Mouse (Mus musculus): Measurements from ENCODE around the gene Znhit2.
A peak's percentile ranks its signal among the peaks of the same experiment; 100 is the strongest.

The Znhit2 gene

DNA sequence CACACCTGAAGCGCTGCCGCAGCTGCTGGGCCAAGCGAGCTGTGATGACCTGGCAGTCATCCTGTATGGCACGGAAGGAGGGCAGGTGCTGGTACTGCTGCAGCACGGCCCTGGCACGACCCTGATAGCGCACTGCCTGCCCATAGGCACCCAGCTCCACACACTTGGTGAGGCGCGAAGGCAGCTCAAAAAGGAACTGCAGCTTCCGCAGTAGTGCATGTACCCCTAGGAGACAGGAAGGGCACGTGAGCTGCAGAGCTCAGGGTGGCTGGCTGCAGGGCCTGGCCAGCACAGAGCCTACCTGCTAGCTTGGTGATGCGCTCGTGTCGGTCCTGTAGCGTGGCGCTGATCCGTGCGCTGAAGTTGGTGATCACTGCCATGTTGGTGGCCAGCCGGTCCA lies 10.3 kb downstream of the Znhit2 start:
- DNase-seq (ENCODE audit: low spot score in 2 of 2): no peak

DNA sequence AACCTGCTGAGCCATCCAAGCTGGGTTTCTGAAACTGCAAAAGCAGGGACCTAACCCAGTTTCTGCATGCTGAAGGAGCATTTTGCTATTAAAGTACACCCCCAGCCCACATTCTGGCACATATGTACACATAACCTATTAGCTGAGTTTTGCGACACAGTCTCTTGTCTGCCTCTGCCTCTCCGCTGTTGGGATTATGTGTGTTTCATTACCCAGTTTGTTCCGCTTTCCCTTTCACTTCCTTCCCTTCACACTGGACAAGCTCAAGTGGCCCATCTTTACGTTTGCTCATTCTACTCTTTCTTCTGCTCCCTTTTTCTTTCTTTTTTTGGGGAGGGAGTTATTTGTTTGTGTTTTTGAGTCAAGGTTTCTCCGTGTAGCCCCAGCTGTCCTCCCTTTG lies 12.9 kb downstream of the Znhit2 start:
- no peak for DNase-seq (ENCODE audit: low spot score in 2 of 2)

DNA sequence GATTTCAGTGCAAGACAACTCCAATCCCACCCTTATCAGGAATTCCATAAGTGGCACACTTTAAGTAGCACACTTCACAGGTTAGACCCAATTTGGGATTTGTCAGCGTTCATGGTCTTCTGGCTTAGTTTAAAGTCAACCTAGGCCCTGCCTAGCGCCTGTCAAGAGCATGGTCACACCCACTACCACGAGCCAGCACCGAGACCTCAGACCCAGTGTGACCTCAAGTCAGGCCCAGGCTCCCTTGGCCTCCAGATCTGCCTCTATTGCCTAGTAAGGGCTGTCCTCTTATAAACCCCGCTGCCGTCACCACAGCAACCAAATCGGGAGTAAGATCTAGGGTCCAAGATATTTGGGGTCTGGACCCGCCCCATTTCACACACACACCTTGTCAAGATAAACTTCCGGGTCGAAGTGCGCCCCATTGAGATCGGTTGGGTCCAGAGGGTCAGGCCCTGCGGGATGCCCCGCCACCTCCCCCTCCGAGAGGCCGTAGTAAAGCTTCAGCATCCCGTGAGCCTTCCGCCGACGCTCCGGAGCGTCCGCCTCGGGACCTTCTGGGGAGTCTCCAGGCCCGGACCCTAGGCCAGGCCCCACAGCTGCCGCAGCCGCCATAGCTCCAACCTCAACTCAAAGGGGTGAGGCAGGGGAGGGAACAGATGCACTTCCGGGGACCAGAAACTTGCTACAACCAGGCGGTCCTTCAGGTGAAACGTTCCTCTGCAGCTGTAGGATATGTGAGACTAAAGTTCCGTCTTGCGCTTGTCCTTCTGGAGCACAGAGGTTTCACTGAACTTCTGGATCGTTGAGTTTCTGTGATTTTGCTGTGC lies 15.8 kb downstream of the Znhit2 start, which contains the start of gene Vps51:
Gene Vps51 (minus strand): TSS at position 668 of the 830 bp plus-strand sequence.
- peak; percentile 71 to 73 for DNase-seq (ENCODE audit: low spot score in 2 of 2)

DNA sequence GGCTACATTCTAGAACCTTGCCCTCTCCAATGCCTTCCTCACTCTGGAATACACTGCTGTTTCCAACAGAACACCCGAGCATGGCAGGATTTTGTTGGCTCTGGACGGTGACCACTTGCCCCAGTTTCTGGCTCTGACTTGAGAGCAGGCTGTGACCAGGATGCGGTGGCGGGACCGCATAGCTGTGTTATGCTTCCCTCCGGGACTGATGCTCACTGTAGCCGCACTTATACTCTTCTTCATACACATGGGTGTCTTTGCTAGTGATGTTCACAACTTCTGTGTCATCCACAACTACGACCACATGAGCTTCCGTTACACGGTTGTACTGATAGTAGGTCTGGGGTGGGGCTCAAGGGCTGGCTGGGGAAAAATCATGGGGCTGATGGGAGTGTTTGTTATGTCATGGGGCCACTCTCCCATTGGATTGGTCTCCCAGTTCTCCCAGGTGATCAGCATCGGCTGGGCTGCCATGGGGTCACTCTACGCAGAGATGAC lies 19.0 kb downstream of the Znhit2 start, which contains the start of gene Tmem262:
Gene Tmem262 (plus strand): TSS at position 51 of the 498 bp plus-strand sequence.
- DNase-seq (ENCODE audit: low spot score in 2 of 2): no peak

DNA sequence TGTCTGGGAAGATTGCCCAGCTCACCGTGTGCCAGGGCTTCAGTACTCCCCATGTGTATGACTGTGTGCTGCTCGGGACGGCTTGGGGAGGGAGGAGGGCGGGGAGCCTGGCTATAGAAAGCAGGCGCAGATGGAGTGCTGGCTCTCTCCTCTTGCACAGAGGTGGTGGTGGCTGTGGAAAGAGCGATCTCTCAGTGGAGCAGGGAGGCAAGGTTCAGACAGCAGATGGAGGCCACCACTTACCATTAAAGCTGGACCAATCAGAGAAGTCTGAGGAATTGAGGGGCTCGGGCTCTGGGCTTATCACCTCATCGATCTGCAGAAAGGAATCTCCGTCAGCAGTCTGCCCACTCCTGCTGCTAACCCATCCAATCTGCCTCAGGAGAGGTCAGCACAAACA lies 21.2 kb downstream of the Znhit2 start, which contains the start of gene Gm28374:
Gene Gm28374 (minus strand): TSS at position 101 of the 400 bp plus-strand sequence.
- DNase-seq (ENCODE audit: low spot score in 2 of 2): no peak

DNA sequence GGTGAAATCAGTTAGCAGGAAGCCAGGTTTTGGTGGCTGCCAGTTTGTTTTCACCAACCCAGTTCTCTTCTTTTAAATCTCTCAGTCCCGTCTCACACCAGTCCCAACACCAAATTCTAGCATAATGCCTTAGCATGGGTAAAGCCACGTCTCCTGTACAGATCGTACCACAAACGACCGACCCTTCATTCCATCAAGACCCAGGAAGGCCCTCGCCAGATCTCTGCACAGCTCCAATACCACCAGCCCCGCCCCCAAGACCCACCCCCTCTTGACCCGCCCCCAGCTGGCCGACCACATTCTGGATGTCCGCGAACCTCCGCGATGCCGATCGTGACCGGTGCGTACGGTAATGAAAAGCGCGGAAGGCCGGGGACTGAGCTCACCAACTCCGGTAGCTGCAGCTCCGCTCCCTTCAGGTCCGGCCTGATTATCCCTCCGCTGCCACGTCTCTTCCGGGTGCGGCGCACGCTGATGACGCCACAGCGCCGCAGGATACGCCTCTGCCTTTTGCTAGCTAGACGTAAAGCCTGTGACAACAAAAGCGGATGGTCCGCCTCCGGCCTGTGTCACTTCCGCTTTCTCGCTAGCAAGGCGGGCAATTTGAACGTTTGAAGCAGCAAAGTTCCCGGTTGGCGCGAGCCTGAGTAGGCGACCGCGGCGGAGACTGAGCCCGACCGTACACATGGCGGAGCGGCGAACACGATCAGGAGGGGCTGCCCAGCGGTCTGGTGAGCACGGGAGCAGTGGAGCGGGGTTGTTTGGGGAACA lies 23.7 kb downstream of the Znhit2 start, which contains the start of the genes Zfpl1 and Cdca5:
Gene Zfpl1 (minus strand): TSS at position 479 of the 771 bp plus-strand sequence.
Gene Cdca5 (plus strand): TSS at position 506 of the 771 bp plus-strand sequence.
- DNase-seq (ENCODE audit: low spot score in 2 of 2): peak; percentile 94 to 96

DNA sequence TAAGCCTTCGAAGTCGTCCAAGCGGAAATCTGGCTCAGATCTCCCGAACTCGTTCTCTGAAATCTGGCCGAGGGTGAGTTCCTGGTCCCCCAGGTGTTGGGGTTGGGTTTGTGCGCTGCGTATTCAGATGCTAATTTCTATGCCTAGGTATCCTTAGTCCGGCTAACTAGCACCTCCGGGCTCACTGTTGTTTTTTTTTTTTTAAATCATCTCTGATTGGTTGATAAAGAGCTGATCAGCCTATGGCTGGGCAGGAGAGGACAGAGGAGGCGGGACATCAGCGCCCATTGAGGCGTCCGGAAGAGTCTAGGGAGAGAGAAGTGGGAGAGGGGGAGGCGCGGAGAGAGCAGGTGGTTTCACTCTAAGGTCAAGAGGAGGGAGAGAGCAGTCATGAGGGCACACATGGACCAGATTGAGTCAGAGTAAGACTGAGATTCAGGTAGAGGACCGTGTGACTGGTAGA lies 24.5 kb downstream of the Znhit2 start:
- DNase-seq (ENCODE audit: low spot score in 2 of 2): no peak

DNA sequence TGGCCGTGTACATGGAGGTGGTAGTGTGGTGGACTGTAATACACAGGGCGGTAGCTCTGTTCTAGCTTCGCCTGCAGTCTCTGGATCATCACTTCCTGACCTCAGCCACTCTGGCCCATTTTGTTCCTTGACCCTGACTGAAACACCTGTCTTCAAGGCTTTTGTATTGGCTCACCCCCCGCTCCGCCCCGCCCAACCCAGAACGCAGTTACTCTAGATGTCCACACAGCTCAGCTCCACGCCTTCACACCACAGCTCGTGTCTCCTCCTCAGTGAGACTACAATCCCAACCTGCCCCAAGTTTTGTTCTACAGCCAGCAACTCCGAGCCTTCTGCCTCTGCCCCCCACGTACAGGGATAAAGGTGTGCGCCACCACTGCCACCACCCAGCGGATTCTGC lies 27.8 kb downstream of the Znhit2 start:
- no peak for DNase-seq (ENCODE audit: low spot score in 2 of 2)

DNA sequence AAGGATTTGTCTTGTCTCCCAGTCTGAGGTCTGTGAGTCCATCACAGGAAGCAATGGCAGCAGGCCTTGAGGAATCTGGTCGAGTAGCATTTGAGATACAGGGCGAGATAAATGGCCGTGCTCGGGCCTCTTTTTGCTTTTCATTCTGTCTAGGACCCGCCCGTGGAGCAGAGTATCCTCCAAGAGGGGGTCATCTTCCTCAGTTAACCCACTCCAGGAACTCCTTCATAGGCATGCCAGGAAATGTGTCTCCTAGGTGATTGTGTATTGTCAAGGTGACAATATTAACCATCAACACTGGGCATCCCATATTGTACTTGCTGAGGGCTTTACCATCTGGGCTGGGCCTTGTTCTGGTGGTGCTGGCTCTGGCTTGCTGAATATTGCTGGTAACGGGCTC lies 33.1 kb downstream of the Znhit2 start, which contains the start of gene AC131692.1:
Gene AC131692.1 (plus strand): TSS at position 301 of the 400 bp plus-strand sequence.
- DNase-seq (ENCODE audit: low spot score in 2 of 2): no peak

DNA sequence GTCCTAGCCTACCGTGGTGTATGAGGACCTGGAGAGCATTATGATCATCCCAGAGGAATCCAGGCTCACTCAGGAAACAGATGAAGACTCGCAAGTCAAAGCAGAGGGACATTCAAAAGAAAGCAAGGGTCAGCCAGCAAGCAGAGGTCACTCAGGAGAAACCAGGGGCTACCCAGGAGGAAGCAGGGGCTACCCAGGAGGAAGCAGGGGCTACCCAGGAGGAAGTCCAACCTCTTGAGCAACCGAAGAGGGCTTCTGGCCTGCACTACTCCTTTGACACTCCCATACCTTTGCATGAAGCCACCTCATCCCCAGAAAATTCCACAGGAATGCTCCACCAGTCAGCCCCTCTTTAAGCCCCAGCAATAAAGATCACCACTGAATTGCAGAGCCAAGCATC lies 36.9 kb downstream of the Znhit2 start:
- DNase-seq (ENCODE audit: low spot score in 2 of 2): no peak

DNA sequence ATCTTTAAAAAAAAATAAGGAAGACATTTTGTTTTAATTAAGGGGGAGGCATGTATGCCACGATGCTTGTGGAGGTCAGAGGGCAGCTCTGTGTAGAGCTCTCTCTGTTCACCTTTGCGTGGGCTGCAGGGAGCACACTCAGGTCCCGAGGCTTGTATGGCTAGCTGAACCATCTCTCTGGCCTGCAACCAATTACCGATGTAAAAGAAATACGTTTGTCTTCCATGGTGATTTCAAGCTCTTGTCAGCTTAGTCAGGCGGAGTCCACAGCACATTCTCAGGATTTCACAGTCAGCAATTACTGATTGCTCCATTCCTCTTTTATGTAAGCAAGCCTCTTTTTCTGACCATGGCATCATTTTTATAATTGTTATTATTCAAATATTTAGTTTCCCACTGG lies 40.2 kb downstream of the Znhit2 start:
- DNase-seq (ENCODE audit: low spot score in 2 of 2): no peak

DNA sequence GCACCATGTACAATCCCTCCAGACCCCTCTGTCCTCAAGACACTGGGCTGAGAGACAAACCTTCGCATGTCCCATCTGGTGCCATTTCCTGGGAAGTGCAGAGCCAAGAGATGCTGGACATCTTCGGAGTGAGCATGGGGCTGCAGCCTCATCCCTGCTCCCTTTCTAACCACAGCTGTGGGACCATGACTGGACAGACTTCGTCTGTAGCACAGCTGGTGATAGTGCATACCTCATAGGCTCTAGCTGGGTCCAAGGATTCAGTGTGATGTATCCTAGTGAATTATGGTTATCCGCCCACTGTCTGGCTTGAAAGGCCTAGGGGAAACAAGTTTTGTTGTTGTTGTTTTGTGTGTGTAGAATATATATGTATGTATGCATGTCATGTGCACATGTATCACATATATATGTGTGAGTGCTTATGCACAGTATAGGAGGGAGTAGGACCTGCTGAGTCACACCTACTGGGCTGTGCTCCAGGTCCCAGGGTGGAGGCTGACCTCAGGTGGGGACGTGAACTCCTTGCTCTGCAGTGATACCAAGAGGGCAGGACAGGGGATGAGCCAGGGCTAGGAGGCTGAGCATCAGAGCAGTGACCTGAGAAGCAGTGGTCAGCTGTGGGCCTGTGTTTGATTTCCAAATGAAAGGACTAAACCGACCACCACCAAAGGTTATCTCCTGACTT lies 41.3 kb downstream of the Znhit2 start:
- no peak for DNase-seq (ENCODE audit: low spot score in 2 of 2)

DNA sequence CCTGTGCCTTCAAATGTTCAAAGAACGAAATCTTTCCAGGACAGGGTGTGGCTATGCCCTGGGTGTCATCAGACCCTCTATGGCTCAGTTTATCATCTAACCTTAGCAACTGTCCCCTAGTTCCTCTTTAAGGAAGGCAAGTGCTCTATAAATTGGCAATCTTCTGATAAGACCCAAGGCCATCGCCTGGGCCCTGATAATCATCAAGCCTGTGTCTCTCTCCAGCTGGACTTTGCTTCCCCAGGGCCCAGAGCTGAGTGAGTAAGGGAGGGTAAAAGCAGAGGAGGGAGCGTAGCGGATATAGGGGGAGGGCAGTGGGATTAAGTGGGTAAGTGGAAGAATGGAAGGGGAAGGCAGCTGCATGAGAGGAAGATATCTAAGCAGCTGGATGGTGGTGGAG lies 43.5 kb downstream of the Znhit2 start:
- DNase-seq (ENCODE audit: low spot score in 2 of 2): no peak

DNA sequence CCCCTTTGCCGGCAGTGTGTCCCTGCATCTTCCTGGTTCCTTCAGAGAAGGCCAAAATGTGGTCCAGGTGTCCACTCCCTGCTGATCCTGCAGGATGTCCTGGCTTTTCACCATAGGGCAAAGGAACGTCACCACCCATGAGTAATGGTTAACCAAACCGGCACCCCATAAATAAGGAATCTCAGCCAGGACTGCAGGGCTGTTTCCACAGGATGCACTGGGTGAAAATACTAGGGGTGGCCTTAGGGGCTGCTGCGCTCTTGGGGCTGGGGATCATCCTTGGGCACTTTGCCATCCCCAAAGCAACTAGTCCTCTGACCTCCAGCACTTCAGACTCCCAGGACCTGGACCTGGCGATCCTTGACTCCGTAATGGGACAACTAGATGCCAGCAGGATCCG lies 44.6 kb downstream of the Znhit2 start, which contains the start of gene Naaladl1:
Gene Naaladl1 (plus strand): TSS at position 197 of the 400 bp plus-strand sequence.
- no peak for DNase-seq (ENCODE audit: low spot score in 2 of 2)
